Mouse (Mus musculus) monocyte, adult 5-6 weeks (primary cell): ENCODE results near the gene C2cd2. TPM values are rescaled to one million over a fixed set of nuclear protein-coding genes. Genes with fewer than 3 reads are reported as not detected.

Experiments used
- ATAC-seq: fragments of 153-309, 156-312 bp; replicated peaks from 2 replicates; pipeline ENCODE4 v1.8.0; 2017; ENCODE audit warnings: mild to moderate bottlenecking; ENCODE audit not compliant: low TSS enrichment, insufficient number of reproducible peaks, severe bottlenecking, poor library complexity, low FRiP score
- total RNA-seq: library from RNA; stranded (forward); fragments of 200-1000, 200-491, 200-594 nt; gene quantifications from 3 replicates; pipeline ENCODE4 v1.2.3, GENCODE M21; 2017

The C2cd2 gene
- total RNA-seq, 1 experiment from 2014 or later: 14.5 TPM

- ATAC-seq: no peak
These were observed 56.1 kb downstream of the C2cd2 start for GRCm38 (mm10) chr16:97906337-97906736.

- ATAC-seq: no peak
These were observed 56.9 kb downstream of the C2cd2 start for GRCm38 (mm10) chr16:97905449-97905991.

- no peak for ATAC-seq
These were observed 58.4 kb downstream of the C2cd2 start for GRCm38 (mm10) chr16:97904035-97904434.

GRCm38 (mm10) chr16:97897346-97898024 is 64.9 kb downstream of the C2cd2 start:
- no peak for ATAC-seq

GRCm38 (mm10) chr16:97887762-97888161 is 74.6 kb downstream of the C2cd2 start:
- no peak for ATAC-seq

- ATAC-seq: no peak
These were observed 78.7 kb downstream of the C2cd2 start for GRCm38 (mm10) chr16:97883696-97884095.

- ATAC-seq: no peak
These were observed 79.5 kb downstream of the C2cd2 start for GRCm38 (mm10) chr16:97882891-97883290.

- ATAC-seq: 0 out of 2 replicates have a peak, but pooled peaks have one; percentile 52
These were observed 83.3 kb downstream of the C2cd2 start for GRCm38 (mm10) chr16:97879134-97879533.

- ATAC-seq: no peak
These were observed 84.9 kb downstream of the C2cd2 start for GRCm38 (mm10) chr16:97877502-97877901.

GRCm38 (mm10) chr16:97875101-97875500 is 87.3 kb downstream of the C2cd2 start:
- ATAC-seq: no peak

GRCm38 (mm10) chr16:97874376-97874775 is 88.0 kb downstream of the C2cd2 start:
- no peak for ATAC-seq

GRCm38 (mm10) chr16:97872657-97873056 is 89.7 kb downstream of the C2cd2 start:
- ATAC-seq: no peak

GRCm38 (mm10) chr16:97869193-97870102 is 93.0 kb downstream of the C2cd2 start:
- ATAC-seq: no peak

GRCm38 (mm10) chr16:97863932-97864467 is 98.4 kb downstream of the C2cd2 start:
- no peak for ATAC-seq

- no peak for ATAC-seq
These were observed 106.3 kb downstream of the C2cd2 start for GRCm38 (mm10) chr16:97856050-97856449.

- peak; percentile 62 for ATAC-seq
These were observed 110.6 kb downstream of the C2cd2 start, which contains the start of gene Prdm15 for GRCm38 (mm10) chr16:97851741-97852319. TSS of gene Prdm15 (minus strand) at chr16:97851850.

- peak; percentile 38 for ATAC-seq
These were observed 111.2 kb downstream of the C2cd2 start for GRCm38 (mm10) chr16:97851061-97851740.

GRCm38 (mm10) chr16:97850667-97851060 is 111.7 kb downstream of the C2cd2 start:
- no peak for ATAC-seq
